Mouse (Mus musculus) heart, postnatal 0 days (tissue): Measurements from ENCODE around the gene Gm26992.

Experiments
- CTCF ChIP-seq: IDR thresholded peaks from 2 replicates; pipeline ENCODE4 v1.5.1; 2016; ENCODE audit warnings: antibody characterized with exemption, control low read depth, low read depth
- EP300 ChIP-seq: IDR thresholded peaks from 2 replicates; pipeline ENCODE4 v1.6.1; 2016; ENCODE audit warnings: antibody characterized with exemption, low read depth

DNA sequence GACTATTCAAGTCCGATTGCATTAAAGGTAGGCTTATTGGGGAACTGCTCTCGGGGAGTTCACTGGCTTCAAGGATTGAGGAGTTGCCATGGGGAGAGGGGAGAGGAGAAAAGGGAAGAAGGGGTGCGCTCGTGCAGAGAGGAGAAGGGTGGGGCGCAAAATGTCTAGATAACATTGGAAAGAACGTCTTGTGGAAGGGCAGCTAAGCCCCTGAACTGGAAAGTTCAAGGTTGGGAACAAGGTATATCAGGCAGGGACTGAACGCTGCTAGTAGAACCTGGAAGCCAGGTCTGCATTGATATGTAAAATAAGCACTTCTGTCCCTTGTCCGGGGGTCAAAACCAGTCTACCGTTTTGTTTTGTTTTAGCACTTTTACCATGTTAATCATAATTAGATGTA, 16.2 kb downstream of the Gm26992 start:
- TF ChIP-seq CTCF (no peak), EP300 (no peak)
